Mouse (Mus musculus) heart, embryonic 10.5 days (tissue): ENCODE measurements around the gene Tes3-ps. TPM values are rescaled to one million over a fixed set of nuclear protein-coding genes. Genes with fewer than 3 reads are reported as not detected.

Experiments
- DNase-seq: peaks from one replicate; pipeline ENCODE4 v3.0.0-alpha.2; 2017; ENCODE audit warnings: low spot score
- H3K27ac ChIP-seq: fragments of 300-500 bp; sonication (generic); 2 replicates; pipeline ENCODE4 v1.5.1; 2016; ENCODE audit warnings: mild to moderate bottlenecking
- H3K27me3 ChIP-seq: fragments of 300-500 bp; sonication (generic); 2 replicates; pipeline ENCODE4 v1.6.1; 2016; ENCODE audit warnings: mild to moderate bottlenecking; ENCODE audit not compliant: poor library complexity, insufficient read depth, severe bottlenecking
- H3K36me3 ChIP-seq: fragments of 300-500 bp; sonication (generic); 2 replicates; pipeline ENCODE4 v1.6.1; 2016; ENCODE audit warnings: mild to moderate bottlenecking, moderate library complexity
- H3K4me1 ChIP-seq: fragments of 300-500 bp; sonication (generic); 2 replicates; pipeline ENCODE4 v1.6.1; 2016; ENCODE audit warnings: mild to moderate bottlenecking
- H3K4me3 ChIP-seq: fragments of 300-500 bp; sonication (generic); 2 replicates; pipeline ENCODE4 v1.5.1; 2016; ENCODE audit warnings: mild to moderate bottlenecking, moderate library complexity
- H3K9me3 ChIP-seq: fragments of 300-500 bp; sonication (generic); 2 replicates; pipeline ENCODE4 v1.6.1; 2016; ENCODE audit warnings: mild to moderate bottlenecking, moderate library complexity
- WGBS: fragments of 180-500 bp; shearing (Covaris S2); methylation state at CpG from one replicate; pipeline ENCODE4 v1.1.7; 2016; 5-methylcytosine and 5-hydroxymethylcytosine counted together
- polyA plus RNA-seq: library from polyadenylated mRNA; unstranded; fragments of >200 nt; fragmentation: Nextera tagmentation; extraction: Ambion mirVana; gene quantifications from 2 replicates; pipeline ENCODE4 v1.2.1, GENCODE M21; 2016

The Tes3-ps gene
- polyA plus RNA-seq, 1 experiment from 2014 or later = 0.68 TPM

DNA sequence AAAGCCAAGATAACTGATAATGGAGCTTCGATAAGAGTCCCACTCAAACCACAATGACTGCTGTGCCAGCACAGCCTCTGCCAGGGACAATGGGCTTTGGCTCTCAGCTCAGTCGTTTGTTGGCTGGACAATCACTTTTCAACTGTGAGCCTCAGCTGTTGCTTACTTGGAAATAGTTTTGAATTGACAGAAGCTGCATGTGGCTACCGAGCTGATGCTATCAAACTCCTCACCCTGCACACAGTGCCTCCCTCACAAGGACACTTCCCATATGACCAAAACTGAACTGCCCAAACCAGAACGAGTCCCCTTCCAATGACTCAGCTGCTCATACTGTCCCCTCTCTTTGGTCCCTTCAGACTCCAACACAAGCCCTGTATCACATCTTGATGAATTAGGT, 22.3 kb upstream of the Tes3-ps start:
- 80% methylated on average over 4 of the region's 4 CpGs for WGBS

DNA sequence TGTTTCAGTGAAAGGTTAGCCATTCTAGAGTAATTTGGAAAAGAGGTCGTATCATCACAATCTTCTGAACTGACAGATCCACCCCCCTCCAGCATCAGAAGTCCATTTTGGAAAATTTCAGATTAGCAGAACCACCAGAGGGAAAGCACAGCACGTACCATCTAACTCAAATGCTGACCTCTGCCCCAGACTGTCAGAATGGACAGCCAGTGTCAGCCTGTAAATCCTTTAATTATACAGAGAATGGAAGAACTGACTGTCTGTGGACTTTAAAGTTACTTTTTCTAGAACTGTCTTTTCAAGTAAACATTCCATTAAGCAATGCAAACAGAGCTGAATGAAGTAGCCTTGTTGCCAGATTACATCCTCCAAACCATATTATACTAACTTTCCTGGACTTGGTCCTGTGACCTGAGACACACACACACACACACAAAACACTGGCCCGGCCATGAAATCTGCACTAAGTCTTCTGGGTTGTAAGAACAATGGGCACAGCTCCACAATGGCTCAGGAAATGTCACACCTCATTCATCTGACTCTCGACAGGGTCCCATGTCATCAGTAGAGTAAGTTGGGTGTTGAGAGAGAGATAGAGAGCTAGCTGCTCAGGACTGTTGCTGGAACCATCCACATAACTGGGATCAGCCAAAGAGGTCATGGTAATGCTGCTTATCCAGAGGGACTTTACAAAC, 21.0 kb upstream of the Tes3-ps start:
- peak; percentile 68 for DNase-seq
- 75% methylated on average over 4 of the region's 4 CpGs for WGBS
- H3K27me3 ChIP-seq = no peaks in the 10 kb centered on the region
- no peak overlapping the region for H3K27ac ChIP-seq
- no peaks in the 10 kb centered on the region for H3K9me3 ChIP-seq
- no peak overlapping the region for H3K4me3 ChIP-seq
- no peaks in the 10 kb centered on the region for H3K36me3 ChIP-seq
- no peaks in the 10 kb centered on the region for H3K4me1 ChIP-seq

More for the DNA sequence above, 22.3 kb upstream of the Tes3-ps start:
- H3K4me3 ChIP-seq = no peak overlapping the region
- H3K27me3 ChIP-seq = no peaks in the 10 kb centered on the region
- no peak for DNase-seq
- no peak overlapping the region for H3K27ac ChIP-seq
- no peaks in the 10 kb centered on the region for H3K36me3 ChIP-seq
- no peaks in the 10 kb centered on the region for H3K9me3 ChIP-seq
- H3K4me1 ChIP-seq = no peaks in the 10 kb centered on the region

DNA sequence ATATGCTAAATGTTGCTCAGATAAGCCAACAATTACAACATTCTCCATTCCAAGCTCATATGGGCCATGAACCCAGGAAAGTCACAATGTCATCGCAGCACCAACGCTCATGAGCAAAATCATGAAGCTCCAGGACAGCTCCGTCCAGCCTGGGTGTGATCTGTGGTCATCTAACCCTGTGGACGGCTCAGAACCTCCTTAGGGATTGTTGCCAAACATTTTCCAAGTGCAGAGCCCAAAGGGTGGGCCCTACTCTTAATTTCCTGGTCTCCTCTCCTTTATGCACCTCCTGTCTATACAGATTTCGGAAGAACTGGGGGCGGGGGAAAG, 20.5 kb upstream of the Tes3-ps start:
- Histone ChIP-seq H3K4me3 (no peak overlapping the region), H3K27me3 (no peaks in the 10 kb centered on the region), H3K4me1 (no peaks in the 10 kb centered on the region), H3K27ac (no peak overlapping the region), H3K9me3 (no peaks in the 10 kb centered on the region), H3K36me3 (no peaks in the 10 kb centered on the region)
- DNase-seq = peak; percentile 58
- WGBS = 95% methylated on average over 6 of the region's 6 CpGs

DNA sequence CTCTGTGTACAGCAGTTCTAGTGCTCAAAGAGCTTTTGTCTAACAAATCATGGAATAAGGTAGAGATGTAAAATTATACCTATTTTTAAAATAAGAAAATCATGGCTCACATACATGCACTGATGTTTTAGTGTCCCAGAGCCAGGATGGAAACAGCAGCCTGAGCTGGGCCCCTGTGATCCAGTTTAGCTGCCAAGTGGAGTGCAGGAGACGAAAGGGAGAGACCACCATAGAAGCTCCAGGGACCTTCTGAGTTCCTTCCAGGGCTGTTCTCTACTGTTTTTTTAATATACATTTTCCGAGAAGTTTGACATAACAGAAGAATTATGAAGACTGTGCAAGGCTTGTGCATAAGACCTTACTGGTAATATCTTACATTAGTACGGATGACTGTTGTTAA, 15.2 kb upstream of the Tes3-ps start:
- no peak for DNase-seq
- Histone ChIP-seq H3K36me3 (no peaks in the 10 kb centered on the region), H3K27me3 (no peaks in the 10 kb centered on the region), H3K4me3 (no peak overlapping the region), H3K4me1 (peaks cover 5% of the 10 kb centered on the region; the same call in 1 of the 2 replicates), H3K9me3 (no peaks in the 10 kb centered on the region), H3K27ac (no peak overlapping the region)
- WGBS = 86% methylated on average over 3 of the region's 3 CpGs

DNA sequence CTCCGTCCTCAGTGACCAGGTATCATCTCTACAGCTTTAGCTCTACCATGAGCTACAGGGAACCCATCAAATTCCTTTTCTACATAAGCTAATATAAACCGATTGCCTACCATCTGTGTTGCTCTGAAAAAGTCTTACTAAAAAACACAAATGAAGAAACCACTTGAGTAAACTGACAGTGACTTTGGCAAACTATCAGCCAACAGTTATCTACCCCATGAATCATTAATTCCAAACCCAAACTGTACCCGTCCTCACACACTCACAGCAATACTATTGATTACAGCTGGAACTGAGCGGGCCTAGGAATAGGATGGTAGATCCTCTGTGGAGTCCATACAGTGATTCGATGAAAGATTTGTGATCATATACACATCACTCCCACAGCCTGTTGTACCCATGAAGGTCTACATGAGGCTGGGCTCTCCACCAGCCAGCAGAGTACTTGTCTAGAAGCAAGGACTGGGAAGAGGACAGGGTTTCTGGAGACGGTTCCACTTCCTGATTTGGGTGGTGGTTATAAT, 14.2 kb upstream of the Tes3-ps start:
- 90% methylated on average over 6 of the region's 6 CpGs for WGBS
- Histone ChIP-seq H3K27ac (no peak overlapping the region), H3K36me3 (no peaks in the 10 kb centered on the region), H3K27me3 (no peaks in the 10 kb centered on the region), H3K4me3 (no peak overlapping the region), H3K9me3 (no peaks in the 10 kb centered on the region), H3K4me1 (peaks cover 5% of the 10 kb centered on the region; the same call in 1 of the 2 replicates)
- DNase-seq = no peak

DNA sequence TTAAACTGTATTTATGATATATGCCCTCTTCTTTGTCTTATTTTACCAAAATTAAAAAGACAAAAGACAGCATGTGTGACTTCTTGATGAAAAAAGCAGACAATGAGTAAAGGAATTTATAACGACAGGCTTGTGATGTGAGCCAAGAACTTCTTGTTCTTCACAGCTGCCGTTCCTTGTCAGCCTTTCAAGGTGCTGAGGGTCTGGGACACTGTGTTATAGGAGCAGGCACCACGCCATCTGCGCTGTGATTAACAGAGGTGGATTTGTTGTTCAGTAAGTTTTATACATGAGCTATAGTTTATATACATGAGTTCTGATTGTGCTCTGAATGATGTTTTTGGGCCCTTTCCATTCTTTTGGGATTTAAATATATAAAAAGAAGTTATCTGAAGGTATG, 13.7 kb upstream of the Tes3-ps start:
- Histone ChIP-seq H3K27ac (no peak overlapping the region), H3K4me1 (peaks cover 5% of the 10 kb centered on the region; the same call in 1 of the 2 replicates), H3K36me3 (no peaks in the 10 kb centered on the region), H3K9me3 (no peaks in the 10 kb centered on the region), H3K27me3 (no peaks in the 10 kb centered on the region), H3K4me3 (no peak overlapping the region)
- 85% methylated on average over 4 of the region's 4 CpGs for WGBS
- DNase-seq = no peak

DNA sequence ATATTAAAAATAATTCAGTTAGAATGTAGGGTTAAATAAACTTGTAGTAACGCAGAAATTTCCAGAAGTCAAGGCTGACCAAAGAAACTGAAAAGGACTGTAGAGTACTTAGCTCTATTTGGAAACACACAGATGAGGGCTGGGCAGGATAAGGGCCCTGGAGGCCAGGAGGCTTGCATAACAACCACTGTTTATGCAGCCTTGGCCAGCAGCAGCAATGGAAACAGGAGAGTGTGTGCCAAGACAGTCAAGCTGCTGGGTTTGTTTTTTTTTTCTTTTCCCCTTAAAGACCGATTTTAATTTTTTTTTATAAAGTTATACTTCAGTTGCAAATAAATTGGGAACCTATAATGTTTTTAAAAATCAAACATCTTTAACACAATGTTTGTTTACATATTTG, 13.1 kb upstream of the Tes3-ps start:
- Histone ChIP-seq H3K4me1 (peaks cover 5% of the 10 kb centered on the region; the same call in 1 of the 2 replicates), H3K27me3 (no peaks in the 10 kb centered on the region), H3K27ac (no peak overlapping the region), H3K36me3 (no peaks in the 10 kb centered on the region), H3K9me3 (no peaks in the 10 kb centered on the region), H3K4me3 (no peak overlapping the region)
- DNase-seq = no peak
- WGBS = 60% methylated on average over 2 of the region's 2 CpGs

DNA sequence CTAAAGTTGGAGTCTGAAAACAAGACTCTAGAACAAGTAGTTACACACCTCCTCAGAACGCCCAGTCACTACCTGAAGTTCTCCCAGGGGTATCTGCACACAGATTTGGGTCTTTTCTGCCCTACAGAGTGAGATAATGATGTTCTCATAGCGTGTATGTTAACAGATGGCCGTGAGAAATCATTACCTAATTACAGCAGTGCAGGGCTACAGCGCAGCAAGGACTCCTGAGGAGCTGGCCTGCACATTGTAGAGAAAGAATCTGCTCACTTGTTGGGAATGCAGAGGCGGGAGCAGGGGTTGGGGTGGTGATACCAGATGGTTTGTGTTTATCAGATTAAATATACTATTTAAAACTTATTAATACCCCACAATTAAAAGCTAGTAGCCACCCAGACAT, 12.6 kb upstream of the Tes3-ps start:
- no peak for DNase-seq
- H3K9me3 ChIP-seq = no peaks in the 10 kb centered on the region
- WGBS = 73% methylated on average over 5 of the region's 5 CpGs

DNA sequence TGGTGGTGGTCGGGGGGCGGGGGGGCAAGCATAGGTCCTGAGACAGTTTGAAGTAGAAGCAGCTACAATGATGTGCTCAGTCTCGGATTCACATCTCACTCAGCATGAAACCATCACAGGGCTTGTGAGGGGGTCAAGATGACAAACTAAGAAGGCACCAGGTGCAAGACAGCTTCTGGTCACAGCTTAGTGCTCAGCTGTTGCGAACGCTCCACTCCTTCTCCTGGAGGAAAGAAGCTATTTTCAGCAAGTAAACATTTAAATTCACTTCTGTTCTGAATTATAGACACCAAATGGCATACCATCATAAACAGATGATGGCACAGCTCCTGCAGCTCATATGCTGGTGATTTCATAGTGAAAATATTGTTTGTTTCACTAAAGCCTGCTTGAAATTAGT, 7.7 kb upstream of the Tes3-ps start:
- 90% methylated on average over 5 of the region's 5 CpGs for WGBS
- Histone ChIP-seq H3K36me3 (no peaks in the 10 kb centered on the region), H3K4me3 (no peak overlapping the region), H3K27me3 (no peaks in the 10 kb centered on the region), H3K27ac (no peak overlapping the region), H3K4me1 (peaks cover 5% of the 10 kb centered on the region; the same call in 1 of the 2 replicates), H3K9me3 (no peaks in the 10 kb centered on the region)
- DNase-seq = no peak

More for the DNA sequence above, 12.6 kb upstream of the Tes3-ps start:
- Histone ChIP-seq H3K4me3 (no peak overlapping the region), H3K36me3 (no peaks in the 10 kb centered on the region), H3K27ac (0 out of 2 replicates have a peak overlapping the region, but pooled peaks have one; percentile 56), H3K4me1 (peaks cover 5% of the 10 kb centered on the region; the same call in 1 of the 2 replicates), H3K27me3 (no peaks in the 10 kb centered on the region)

DNA sequence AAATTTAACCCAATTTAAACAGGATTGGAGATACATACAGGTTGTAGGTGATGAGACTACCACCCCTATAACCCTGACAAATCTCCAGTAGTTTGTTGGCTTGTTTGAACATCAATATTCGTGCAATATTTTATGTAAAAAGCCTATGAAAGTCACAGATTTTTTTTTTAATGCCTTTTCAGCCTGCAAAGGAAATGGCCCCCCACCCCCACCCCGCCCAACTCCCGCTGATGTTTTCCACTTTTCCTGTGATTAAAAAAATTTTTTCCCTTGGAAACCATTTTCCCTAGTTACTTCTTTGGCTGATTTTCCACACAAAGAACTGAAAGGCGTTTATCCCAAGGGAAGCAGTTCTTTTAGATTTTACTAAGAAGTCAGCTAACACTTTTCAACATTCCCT, 11.4 kb downstream of the Tes3-ps start, which contains the start of gene Ecm2:
Ecm2 (plus strand) TSS at position 301 of the 400 bp plus-strand sequence.
- no peak for DNase-seq
- Histone ChIP-seq H3K4me1 (no peaks in the 10 kb centered on the region), H3K27ac (no peak within 1 kb of the TSS), H3K36me3 (no peaks in the 10 kb centered on the region), H3K27me3 (no peaks in the 10 kb centered on the region), H3K4me3 (no peak within 1 kb of the TSS), H3K9me3 (no peaks in the 10 kb centered on the region)
- 72% methylated on average over 4 of the region's 4 CpGs for WGBS

DNA sequence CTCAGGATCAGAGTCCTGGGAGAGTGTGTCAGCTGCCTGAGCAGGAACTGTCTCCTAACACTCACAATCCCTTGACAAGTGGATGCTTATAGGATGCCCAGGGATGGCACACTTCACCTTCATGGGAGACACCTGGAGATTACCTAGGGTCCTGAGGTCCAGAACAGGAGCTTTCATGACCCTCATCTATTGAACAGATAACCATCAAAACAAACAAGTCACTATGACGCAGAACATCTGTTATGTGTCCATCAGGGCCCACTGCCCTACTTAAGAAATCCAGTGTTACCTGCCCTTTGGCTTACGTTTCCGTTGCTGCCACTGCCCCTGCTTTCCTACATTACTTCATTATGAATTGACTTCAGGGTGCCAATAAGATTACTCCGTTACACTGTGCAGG, 12.7 kb downstream of the Tes3-ps start:
- WGBS = 79% methylated on average over 4 of the region's 4 CpGs
- no peak overlapping the region for H3K27ac ChIP-seq
- H3K36me3 ChIP-seq = no peaks in the 10 kb centered on the region
- no peak overlapping the region for H3K4me3 ChIP-seq
- no peaks in the 10 kb centered on the region for H3K27me3 ChIP-seq
- no peaks in the 10 kb centered on the region for H3K9me3 ChIP-seq
- no peaks in the 10 kb centered on the region for H3K4me1 ChIP-seq
- DNase-seq = no peak

DNA sequence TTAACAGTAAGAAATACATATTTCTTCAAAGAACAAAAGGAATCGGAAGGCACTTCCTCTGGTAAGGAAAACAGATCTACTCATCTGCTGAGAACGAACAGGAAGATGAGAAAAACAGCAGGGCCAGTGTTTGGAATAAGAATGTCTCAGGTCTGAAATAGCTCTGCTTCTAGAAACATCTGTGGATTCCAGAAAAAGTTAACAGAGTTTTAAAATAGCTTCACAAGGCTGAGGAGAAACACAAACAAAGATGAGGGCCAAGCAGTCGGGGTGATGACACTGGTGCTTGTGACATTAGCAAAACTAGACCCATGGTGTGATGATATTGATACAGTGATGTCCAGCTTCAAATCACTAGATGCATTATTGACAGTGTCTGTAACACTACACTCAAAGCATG, 14.1 kb downstream of the Tes3-ps start:
- 54% methylated on average over 3 of the region's 3 CpGs for WGBS
- Histone ChIP-seq H3K4me1 (no peaks in the 10 kb centered on the region), H3K27ac (no peak overlapping the region), H3K4me3 (no peak overlapping the region), H3K9me3 (no peaks in the 10 kb centered on the region), H3K27me3 (no peaks in the 10 kb centered on the region), H3K36me3 (no peaks in the 10 kb centered on the region)
- no peak for DNase-seq

DNA sequence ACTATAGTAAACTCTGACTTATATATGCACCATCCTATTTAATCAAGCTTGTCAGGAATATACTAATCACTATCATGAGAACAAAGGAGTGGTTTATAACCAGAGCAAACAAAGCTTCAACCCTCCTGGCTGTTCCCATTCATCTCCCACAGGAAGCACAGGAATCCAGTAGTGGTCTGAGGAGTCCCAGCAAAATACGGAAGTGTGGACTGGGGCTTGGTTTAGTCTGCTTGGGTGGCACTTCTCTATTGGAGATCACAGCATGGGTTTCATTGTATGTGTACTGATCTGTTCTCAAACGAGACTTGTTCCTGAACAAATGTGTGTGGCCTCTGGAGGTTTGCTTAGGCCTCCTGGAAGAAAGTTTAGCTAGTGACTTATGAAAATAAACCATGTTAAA, 25.6 kb downstream of the Tes3-ps start:
- DNase-seq = no peak
- Histone ChIP-seq H3K9me3 (no peaks in the 10 kb centered on the region), H3K27ac (no peak overlapping the region), H3K36me3 (no peaks in the 10 kb centered on the region), H3K4me3 (no peak overlapping the region), H3K27me3 (no peaks in the 10 kb centered on the region), H3K4me1 (0 out of 2 replicates have a peak, but pooled peaks cover 6% of the 10 kb centered on the region)
- WGBS = 61% methylated on average over 2 of the region's 2 CpGs

DNA sequence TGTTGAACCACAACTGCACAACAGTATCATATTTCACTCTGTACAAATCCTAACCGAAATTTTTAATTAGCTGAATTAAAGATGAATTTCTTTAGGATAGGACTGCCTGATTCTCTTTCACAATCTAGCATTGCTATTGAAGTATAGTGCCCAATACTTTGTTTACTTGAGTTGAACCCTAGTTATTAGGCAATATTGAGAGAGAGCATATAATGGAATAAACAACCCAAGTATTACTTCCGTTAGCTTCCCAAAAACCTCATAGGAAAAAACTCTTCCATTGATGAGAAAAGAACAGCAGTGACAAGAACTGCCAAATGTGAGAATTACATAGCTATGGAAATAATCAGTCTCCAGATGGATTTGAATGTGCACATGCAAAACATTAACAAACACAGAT, 33.1 kb downstream of the Tes3-ps start:
- H3K27me3 ChIP-seq = no peaks in the 10 kb centered on the region
- 85% methylated on average over 2 of the region's 2 CpGs for WGBS

More for the DNA sequence above, 33.1 kb downstream of the Tes3-ps start:
- Histone ChIP-seq H3K36me3 (no peaks in the 10 kb centered on the region), H3K9me3 (no peaks in the 10 kb centered on the region), H3K4me1 (no peaks in the 10 kb centered on the region), H3K4me3 (no peak overlapping the region), H3K27ac (no peak overlapping the region)
- DNase-seq = no peak
